Mouse (Mus musculus) megakaryocyte-erythroid progenitor cell, adult 5-6 weeks (primary cell): Measurements from ENCODE around the gene Vsig8. TPM values are rescaled to one million over a fixed set of nuclear protein-coding genes. Genes with fewer than 3 reads are reported as not detected.

Experiments used
- ATAC-seq: replicated peaks from 2 replicates; pipeline ENCODE4 v1.8.0; 2016; ENCODE audit warnings: mild to moderate bottlenecking, inconsistent platforms; ENCODE audit not compliant: severe bottlenecking, poor library complexity, low FRiP score, low TSS enrichment
- total RNA-seq, 2 experiments: library from RNA; stranded (forward) in 1 of 2; stranded (reverse) in 1 of 2; fragments of 200-1000, 215-1000 nt in 1 of 2; fragments of >200 nt in 1 of 2; fragmentation: Nextera tagmentation in 1 of 2; gene quantifications; 2 replicates each; pipeline ENCODE4 v1.2.3; 2014 to 2017

The Vsig8 gene
- total RNA-seq, 2 experiments from 2014 or later: not detected

- no peak for ATAC-seq
These were observed 26.7 kb downstream of the Vsig8 start for GRCm38 (mm10) chr1:172582436-172582835.

- ATAC-seq: no peak
These were observed 28.5 kb downstream of the Vsig8 start for GRCm38 (mm10) chr1:172584271-172584670.

- no peak for ATAC-seq
These were observed 29.3 kb downstream of the Vsig8 start for GRCm38 (mm10) chr1:172585026-172585425.

GRCm38 (mm10) chr1:172585612-172586567 is 30.2 kb downstream of the Vsig8 start:
- ATAC-seq: no peak

- ATAC-seq: no peak
These were observed 34.6 kb downstream of the Vsig8 start, which contains the start of gene Slamf8 for GRCm38 (mm10) chr1:172590385-172590784. Gene Slamf8, minus strand, starts transcription at chr1:172590568.

GRCm38 (mm10) chr1:172593321-172593720 is 37.6 kb downstream of the Vsig8 start:
- ATAC-seq: no peak

- no peak for ATAC-seq
These were observed 38.2 kb downstream of the Vsig8 start for GRCm38 (mm10) chr1:172593956-172594355.

GRCm38 (mm10) chr1:172594495-172594894 is 38.8 kb downstream of the Vsig8 start:
- peak; percentile 69 for ATAC-seq

- ATAC-seq: no peak
These were observed 46.6 kb downstream of the Vsig8 start, which contains the start of gene Fcrl6 for GRCm38 (mm10) chr1:172602326-172602725. Gene Fcrl6, minus strand, starts transcription at chr1:172602551.

GRCm38 (mm10) chr1:172611304-172611703 is 55.6 kb downstream of the Vsig8 start:
- ATAC-seq: no peak

- ATAC-seq: no peak
These were observed 57.0 kb downstream of the Vsig8 start for GRCm38 (mm10) chr1:172612745-172613144.

Other genes with a start within 250 kb of the Vsig8 start
- gene Kcnj9, start 226.6 kb upstream of the Vsig8 start, total RNA-seq (2014; fragmentation: Nextera tagmentation): not detected in 2 replicates
- not detected in 2 replicates for gene Kcnj9, start 226.6 kb upstream of the Vsig8 start, total RNA-seq (2017)
- gene Kcnj10, start 214.7 kb upstream of the Vsig8 start, total RNA-seq (2014; fragmentation: Nextera tagmentation): not detected in 2 replicates
- 0.15 and 0.75 TPM in 2 replicates for gene Kcnj10, start 214.7 kb upstream of the Vsig8 start, total RNA-seq (2017)
- gene Pigm, start 179.4 kb upstream of the Vsig8 start, total RNA-seq (2014; fragmentation: Nextera tagmentation): 12.9 and 18.2 TPM in 2 replicates
- 16.4 and 16.8 TPM in 2 replicates for gene Pigm, start 179.4 kb upstream of the Vsig8 start, total RNA-seq (2017)
- gene Slamf9, start 80.6 kb upstream of the Vsig8 start, total RNA-seq (2014; fragmentation: Nextera tagmentation): not detected in 2 replicates
- not detected in 2 replicates for gene Slamf9, start 80.6 kb upstream of the Vsig8 start, total RNA-seq (2017)
- gene Igsf9, start 74.2 kb upstream of the Vsig8 start, total RNA-seq (2014; fragmentation: Nextera tagmentation): not detected in 2 replicates
- 0.09 TPM in 1 of 2 replicates, not detected in the other for gene Igsf9, start 74.2 kb upstream of the Vsig8 start, total RNA-seq (2017)
- gene Tagln2, start 55.9 kb upstream of the Vsig8 start, total RNA-seq (2014; fragmentation: Nextera tagmentation): 244 and 269 TPM in 2 replicates
- 147 and 171 TPM in 2 replicates for gene Tagln2, start 55.9 kb upstream of the Vsig8 start, total RNA-seq (2017)
- not detected in 2 replicates for gene Cfap45, start 35.1 kb upstream of the Vsig8 start, total RNA-seq (2014; fragmentation: Nextera tagmentation)
- gene Cfap45, start 35.1 kb upstream of the Vsig8 start, total RNA-seq (2017): 0.75 TPM in 1 of 2 replicates, not detected in the other
- not detected in 2 replicates for gene Slamf8, start 34.6 kb downstream of the Vsig8 start, total RNA-seq (2014; fragmentation: Nextera tagmentation)
- not detected in 2 replicates for gene Slamf8, start 34.6 kb downstream of the Vsig8 start, total RNA-seq (2017)
- not detected in 2 replicates for gene Fcrl6, start 46.6 kb downstream of the Vsig8 start, total RNA-seq (2014; fragmentation: Nextera tagmentation)
- gene Fcrl6, start 46.6 kb downstream of the Vsig8 start, total RNA-seq (2017): not detected in 2 replicates
- 2.7 and 8.0 TPM in 2 replicates for gene Dusp23, start 77.0 kb downstream of the Vsig8 start, total RNA-seq (2014; fragmentation: Nextera tagmentation)
- 0.76 and 1.6 TPM in 2 replicates for gene Dusp23, start 77.0 kb downstream of the Vsig8 start, total RNA-seq (2017)
- gene Crp, start 142.1 kb downstream of the Vsig8 start, total RNA-seq (2014; fragmentation: Nextera tagmentation): not detected in 2 replicates
- gene Crp, start 142.1 kb downstream of the Vsig8 start, total RNA-seq (2017): not detected in 2 replicates